Mouse (Mus musculus): Measurements from ENCODE around the gene Tubb4b.
"Not testable (repeated sequence)": the region's sequence is repeated elsewhere in the genome, so short reads cannot be mapped to it uniquely, and the experiment has no call there.

The Tubb4b gene

GRCm38 (mm10) chr2:25224492-25224765 lies at the start of gene Tubb4b:
TSS of gene Tubb4b (minus strand) at chr2:25224702.
- no peak for DNase-seq

GRCm38 (mm10) chr2:25273010-25273409 lies 48.5 kb upstream of the Tubb4b start:
- DNase-seq: no peak

GRCm38 (mm10) chr2:25272515-25272914 lies 48.0 kb upstream of the Tubb4b start:
- no peak for DNase-seq

- peak; percentile 99 for DNase-seq
These were observed 47.5 kb upstream of the Tubb4b start, which contains the start of the genes Ssna1 and Anapc2 for GRCm38 (mm10) chr2:25271827-25272511. TSS of gene Ssna1 (minus strand) at chr2:25272438. TSS of gene Anapc2 (plus strand) at chr2:25272478.

GRCm38 (mm10) chr2:25267746-25268309 lies 43.3 kb upstream of the Tubb4b start:
- DNase-seq: no peak

GRCm38 (mm10) chr2:25267241-25267640 lies 42.7 kb upstream of the Tubb4b start:
- DNase-seq: no peak

- peak; percentile 37 for DNase-seq
These were observed 42.2 kb upstream of the Tubb4b start for GRCm38 (mm10) chr2:25266720-25267119.

GRCm38 (mm10) chr2:25265897-25266656 lies 41.6 kb upstream of the Tubb4b start:
- no peak for DNase-seq

- DNase-seq: no peak
These were observed 40.3 kb upstream of the Tubb4b start for GRCm38 (mm10) chr2:25264851-25265250.

- DNase-seq: no peak
These were observed 39.8 kb upstream of the Tubb4b start for GRCm38 (mm10) chr2:25264286-25264660.

- DNase-seq: no peak
These were observed 39.3 kb upstream of the Tubb4b start for GRCm38 (mm10) chr2:25263623-25264285.

GRCm38 (mm10) chr2:25262795-25263622 lies 38.5 kb upstream of the Tubb4b start:
- DNase-seq: peak; percentile 36

- peak; percentile 95 for DNase-seq
These were observed 37.8 kb upstream of the Tubb4b start, which contains the start of gene Tprn for GRCm38 (mm10) chr2:25262291-25262767. TSS of gene Tprn (plus strand) at chr2:25262618.

GRCm38 (mm10) chr2:25261870-25262269 lies 37.4 kb upstream of the Tubb4b start:
- DNase-seq: no peak

GRCm38 (mm10) chr2:25258887-25259286 lies 34.4 kb upstream of the Tubb4b start:
- no peak for DNase-seq

GRCm38 (mm10) chr2:25257250-25257649 lies 32.7 kb upstream of the Tubb4b start:
- not testable (repeated sequence) for DNase-seq

GRCm38 (mm10) chr2:25256443-25257109 lies 32.1 kb upstream of the Tubb4b start:
- peak; percentile 72 for DNase-seq

GRCm38 (mm10) chr2:25255284-25255779 lies 30.8 kb upstream of the Tubb4b start, which contains the start of gene Tmem203:
TSS of gene Tmem203 (plus strand) at chr2:25255439.
- DNase-seq: peak; percentile 87

- DNase-seq: no peak
These were observed 27.8 kb upstream of the Tubb4b start for GRCm38 (mm10) chr2:25252331-25252730.

- no peak for DNase-seq
These were observed 21.9 kb upstream of the Tubb4b start, which contains the start of gene AL732309.1 for GRCm38 (mm10) chr2:25246183-25247072. TSS of gene AL732309.1 (minus strand) at chr2:25246863.
